ENCODE assay signal across 20 mouse cellular contexts in genomic region chr8:114314669-114315325, GRCm38 (mm10).
A peak's percentile ranks its signal among the peaks of the same experiment; 100 is the strongest.
DNase-seq lines count a peak whose midpoint lies in the region; ATAC-seq and TF ChIP-seq lines count a peak whose summit lies in the region.
"Had no signal": no experiment of that assay in that cellular context is flagged by ENCODE, and none has a peak within 500 bp of the region (broad histone marks: within the 10 kb centered on the region; RNA-seq: fewer than 3 reads in every experiment).

No protein-coding gene starts in this region.

- no peak overlapping the region for H3K27ac ChIP-seq in hindbrain, postnatal 0 days
- H3K27ac ChIP-seq in hindbrain, embryonic 16.5 days (ENCODE audit: low read depth, low read length) = no peak overlapping the region
- H3K27ac ChIP-seq in cerebellum, adult 2 months (ENCODE audit: insufficient read depth, low read length) = no peak overlapping the region
- H3K27ac ChIP-seq: heart, embryonic 13.5 days; hindbrain, embryonic 13.5 days; intestine, embryonic 15.5 days had no signal

- DNase-seq in cerebellum, adult 11-12 months = peak; percentile 41
- DNase-seq in cerebellum, postnatal 4 days (ENCODE audit: low spot score in 2 of 2) = no peak
- peak; percentile 52 for DNase-seq in hindbrain, postnatal 0 days (ENCODE audit: low spot score)
- peak; percentile 54 to 77 for DNase-seq in cerebellum, adult 2 months
- no peak for DNase-seq in urinary bladder, adult 18-20 months (ENCODE audit: low spot score in 2 of 2)
- DNase-seq in lung, adult 18-20 months = no peak
- DNase-seq: forebrain, postnatal 0 days; kidney, adult 9 months; kidney, postnatal 4 days; lung, adult 2 months; right cerebral cortex, adult 18-20 months; thymus, postnatal 14 days had no signal

- no peak for TF ChIP-seq POLR2A in cerebellum, adult 2 months (IDR thresholded peaks at IDR 0.05; ENCODE audit: borderline replicate concordance, insufficient read depth, low read length)

- no peak overlapping the region for H3K4me2 ChIP-seq in hindbrain, postnatal 0 days (ENCODE audit: low read depth, low read length)
- H3K4me2 ChIP-seq in hindbrain, embryonic 16.5 days (ENCODE audit: low read length) = no peak overlapping the region
- H3K4me2 ChIP-seq: heart, embryonic 13.5 days; hindbrain, embryonic 13.5 days; intestine, embryonic 15.5 days; liver, embryonic 11.5 days had no signal

- no peak for ATAC-seq in hindbrain, postnatal 0 days
- no peak for ATAC-seq in hindbrain, embryonic 16.5 days
- ATAC-seq: CD4-positive, CD25-positive, alpha-beta regulatory T cell, adult 4 months; forebrain, postnatal 0 days; intestine, embryonic 15.5 days had no signal

- H3K4me1 ChIP-seq in hindbrain, postnatal 0 days (ENCODE audit: insufficient read depth, low read length) = no peaks in the 10 kb centered on the region
- H3K4me1 ChIP-seq in hindbrain, embryonic 16.5 days (ENCODE audit: control insufficient read depth, insufficient read depth, low read depth, low read length) = no peaks in the 10 kb centered on the region
- peaks cover 5% of the 10 kb centered on the region; the same call in 1 of the 2 replicates for H3K4me1 ChIP-seq in cerebellum, adult 2 months (ENCODE audit: control insufficient read depth, insufficient read depth, low read length)
- H3K4me1 ChIP-seq: heart, embryonic 13.5 days; intestine, embryonic 15.5 days; megakaryocyte, embryonic 14.5 days had no signal

- no peaks in the 10 kb centered on the region for H3K9me3 ChIP-seq in hindbrain, postnatal 0 days (ENCODE audit: low read length)
- no peaks in the 10 kb centered on the region for H3K9me3 ChIP-seq in hindbrain, embryonic 16.5 days (ENCODE audit: control insufficient read depth, low read length)
- H3K9me3 ChIP-seq: hindbrain, embryonic 13.5 days; intestine, embryonic 15.5 days had no signal

- WGBS in hindbrain, postnatal 0 days = 37% methylated on average over 5 of the region's 5 CpGs
- WGBS in hindbrain, embryonic 16.5 days = 39% methylated on average over 5 of the region's 5 CpGs
- WGBS in cerebellum, adult 2 months = 19% methylated on average over 5 of the region's 5 CpGs

- TF ChIP-seq CTCF in hindbrain, postnatal 0 days (IDR thresholded peaks at IDR 0.05; ENCODE audit: low read depth) = no peak
- no peak for TF ChIP-seq CTCF in cerebellum, adult 2 months (IDR thresholded peaks at IDR 0.05; ENCODE audit: borderline replicate concordance, insufficient read depth, low read depth, low read length)

- no peak overlapping the region for H3K9ac ChIP-seq in hindbrain, postnatal 0 days (replicated peaks; ENCODE audit: low read length)
- H3K9ac ChIP-seq in hindbrain, embryonic 16.5 days (ENCODE audit: low read depth, low read length) = no peak overlapping the region
- H3K9ac ChIP-seq: forebrain, postnatal 0 days; heart, embryonic 13.5 days; hindbrain, embryonic 13.5 days; intestine, embryonic 15.5 days had no signal

- no peaks in the 10 kb centered on the region for H3K36me3 ChIP-seq in hindbrain, postnatal 0 days (ENCODE audit: insufficient read depth, low read length)
- no peaks in the 10 kb centered on the region for H3K36me3 ChIP-seq in hindbrain, embryonic 16.5 days (ENCODE audit: control insufficient read depth, insufficient read depth, low read length)
- H3K36me3 ChIP-seq: G1E; heart, embryonic 13.5 days; hindbrain, embryonic 13.5 days; intestine, embryonic 15.5 days had no signal

- H3K27me3 ChIP-seq in hindbrain, postnatal 0 days (ENCODE audit: insufficient read depth, low read length) = no peaks in the 10 kb centered on the region
- no peaks in the 10 kb centered on the region for H3K27me3 ChIP-seq in hindbrain, embryonic 16.5 days (replicated peaks; ENCODE audit: control insufficient read depth, insufficient read depth, low read length)
- H3K27me3 ChIP-seq in cerebellum, adult 2 months (ENCODE audit: control insufficient read depth, insufficient read depth, low read length) = no peaks in the 10 kb centered on the region
- H3K27me3 ChIP-seq: heart, embryonic 13.5 days; hindbrain, embryonic 13.5 days; intestine, embryonic 15.5 days; megakaryocyte, embryonic 14.5 days had no signal

- no peak overlapping the region for H3K4me3 ChIP-seq in hindbrain, postnatal 0 days (ENCODE audit: low read length)
- H3K4me3 ChIP-seq in hindbrain, embryonic 16.5 days (ENCODE audit: low read length) = no peak overlapping the region
- H3K4me3 ChIP-seq in cerebellum, adult 2 months (replicated peaks; ENCODE audit: insufficient read depth, low read depth, low read length) = no peak overlapping the region
- H3K4me3 ChIP-seq: heart, embryonic 13.5 days; hindbrain, embryonic 13.5 days; intestine, embryonic 15.5 days; megakaryocyte, embryonic 14.5 days had no signal

Comparison
In these comparisons a context has a peak if more than half of its experiments do, and no peak if none do; other contexts are left out.
1. DNase-seq: peak in cerebellum, adult 11-12 months (single experiment), hindbrain, postnatal 0 days (single experiment) and cerebellum, adult 2 months (2 of 2); none in cerebellum, postnatal 4 days (0 of 2), urinary bladder, adult 18-20 months (0 of 2) and lung, adult 18-20 months (0 of 2).